Mouse (Mus musculus) ES-Bruce4 (cell line): ENCODE measurements around the gene Ypel4.

Source experiments
- CTCF ChIP-seq: IDR thresholded peaks from one replicate; pipeline ENCODE4 v1.8.1; 2011; ENCODE audit warnings: low read depth, low read length
- POLR2A ChIP-seq: IDR thresholded peaks from one replicate; pipeline ENCODE4 v1.8.1; 2011; ENCODE audit warnings: low read length; ENCODE audit not compliant: insufficient read depth

DNA sequence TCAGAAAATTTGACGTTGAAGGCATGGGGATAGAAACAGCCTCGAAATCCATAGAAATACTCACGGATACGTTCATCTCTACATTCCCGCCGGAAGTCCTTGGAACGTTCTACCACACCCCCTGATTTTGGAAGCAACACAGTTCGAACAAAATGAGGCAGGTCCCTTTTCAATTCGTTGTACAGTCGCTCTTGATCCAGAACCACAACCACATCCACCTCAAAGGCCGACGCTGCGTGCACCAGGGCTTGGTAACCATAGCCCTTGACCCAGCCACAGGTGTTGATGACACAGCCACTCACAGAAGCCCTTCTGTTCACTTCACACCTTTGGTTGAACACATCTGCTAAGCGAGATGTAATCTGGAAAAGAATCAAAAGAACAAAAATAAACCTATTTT, 10.0 kb upstream of the Ypel4 start:
- TF ChIP-seq POLR2A (no peak), CTCF (no peak)
